In genomic region chr2:112328069-112328777, GRCm38 (mm10) we compare ENCODE assay signal across 23 mouse cellular contexts. TPM values are rescaled to one million over a fixed set of nuclear protein-coding genes. Genes with fewer than 3 reads are reported as not detected.
DNase-seq lines count a peak whose midpoint lies in the region; ATAC-seq lines count a peak whose summit lies in the region.
"Had no signal": no experiment of that assay in that cellular context is flagged by ENCODE, and none has a peak within 500 bp of the region (broad histone marks: within the 10 kb centered on the region; RNA-seq: fewer than 3 reads in every experiment).

No protein-coding gene starts in this region.

- DNase-seq in right cerebral cortex, postnatal 36 days (ENCODE audit: low spot score in 2 of 2), result no peak
- DNase-seq in frontal cortex, postnatal 25 days (ENCODE audit: low spot score in 2 of 2), result no peak
- no peak for DNase-seq in cerebellum, postnatal 14 days
- DNase-seq: adrenal gland, adult 8-10 months; cerebellum, adult 11-12 months; cerebellum, postnatal 36 days; gastrocnemius, adult 2 months; heart, postnatal 4 days; kidney, adult 18-20 months; retina, postnatal 1 day; right cerebral cortex, postnatal 4 days; thymus, postnatal 36 days had no signal

- H3K27me3 ChIP-seq in midbrain, embryonic 12.5 days, result no peaks in the 10 kb centered on the region
- H3K27me3 ChIP-seq in midbrain, embryonic 16.5 days (ENCODE audit: control insufficient read depth, insufficient read depth, low read depth, low read length), result no peaks in the 10 kb centered on the region
- no peaks in the 10 kb centered on the region for H3K27me3 ChIP-seq in liver, embryonic 12.5 days (replicated peaks)
- H3K27me3 ChIP-seq: heart, embryonic 15.5 days; hindbrain, embryonic 15.5 days; limb, embryonic 13.5 days; lung, embryonic 15.5 days had no signal

- ATAC-seq in midbrain, embryonic 12.5 days (ENCODE audit: low FRiP score, low read depth), result peak; percentile 44
- ATAC-seq in midbrain, embryonic 16.5 days, result no peak
- ATAC-seq in common myeloid progenitor, adult 5-6 weeks (replicated peaks; ENCODE audit: low read depth, poor library complexity, severe bottlenecking), result 0 out of 2 replicates have a peak, but pooled peaks have one; percentile 29
- peak; percentile 92 for ATAC-seq in liver, embryonic 12.5 days
- peak; percentile 60 for ATAC-seq in megakaryocyte progenitor cell, adult 5-6 weeks (replicated peaks; ENCODE audit: poor library complexity)

- no peaks in the 10 kb centered on the region for H3K4me1 ChIP-seq in midbrain, embryonic 12.5 days
- H3K4me1 ChIP-seq in midbrain, embryonic 16.5 days (ENCODE audit: control insufficient read depth, insufficient read depth, low read length), result no peaks in the 10 kb centered on the region
- peaks cover 46% of the 10 kb centered on the region for H3K4me1 ChIP-seq in liver, embryonic 12.5 days
- H3K4me1 ChIP-seq: hindbrain, embryonic 15.5 days; limb, embryonic 13.5 days; lung, embryonic 15.5 days had no signal

- no peak overlapping the region for H3K27ac ChIP-seq in midbrain, embryonic 12.5 days (replicated peaks)
- H3K27ac ChIP-seq in midbrain, embryonic 16.5 days (ENCODE audit: low read length), result no peak overlapping the region
- H3K27ac ChIP-seq in liver, embryonic 12.5 days, result peak overlapping the region; percentile 74
- H3K27ac ChIP-seq: gastrocnemius, adult 2 months; heart, embryonic 15.5 days; hindbrain, embryonic 15.5 days; kidney, postnatal 0 days; limb, embryonic 13.5 days; lung, embryonic 15.5 days had no signal

- H3K9me3 ChIP-seq in midbrain, embryonic 12.5 days, result no peaks in the 10 kb centered on the region
- H3K9me3 ChIP-seq in midbrain, embryonic 16.5 days (replicated peaks; ENCODE audit: control insufficient read depth, low read length, poor library complexity, severe bottlenecking), result no peaks in the 10 kb centered on the region
- H3K9me3 ChIP-seq in liver, embryonic 12.5 days (replicated peaks), result no peaks in the 10 kb centered on the region
- H3K9me3 ChIP-seq: heart, embryonic 15.5 days; hindbrain, embryonic 15.5 days; limb, embryonic 13.5 days; lung, embryonic 15.5 days had no signal

- WGBS in midbrain, embryonic 12.5 days, result 86% methylated on average over 11 of the region's 11 CpGs
- WGBS in midbrain, embryonic 16.5 days, result 91% methylated on average over 11 of the region's 11 CpGs
- whole genome bisulfite sequencing in liver, embryonic 12.5 days (ENCODE audit: insufficient replicate concordance), result 57% methylated on average over 11 of the region's 11 CpGs

- H3K4me2 ChIP-seq in midbrain, embryonic 12.5 days (replicated peaks), result no peak overlapping the region
- no peak overlapping the region for H3K4me2 ChIP-seq in midbrain, embryonic 16.5 days (ENCODE audit: low read length)
- peak overlapping the region; percentile 12 for H3K4me2 ChIP-seq in liver, embryonic 12.5 days
- H3K4me2 ChIP-seq: heart, embryonic 15.5 days; hindbrain, embryonic 15.5 days; limb, embryonic 13.5 days; lung, embryonic 15.5 days had no signal

- H3K36me3 ChIP-seq in midbrain, embryonic 12.5 days, result no peaks in the 10 kb centered on the region
- no peaks in the 10 kb centered on the region for H3K36me3 ChIP-seq in midbrain, embryonic 16.5 days (ENCODE audit: control insufficient read depth, insufficient read depth, low read length)
- H3K36me3 ChIP-seq in liver, embryonic 12.5 days, result peaks cover 6% of the 10 kb centered on the region
- H3K36me3 ChIP-seq: heart, embryonic 15.5 days; hindbrain, embryonic 15.5 days; limb, embryonic 13.5 days; lung, embryonic 15.5 days had no signal

- no peak overlapping the region for H3K4me3 ChIP-seq in midbrain, embryonic 12.5 days
- H3K4me3 ChIP-seq in midbrain, embryonic 16.5 days (ENCODE audit: low read depth, low read length), result no peak overlapping the region
- H3K4me3 ChIP-seq in liver, embryonic 12.5 days, result no peak overlapping the region
- H3K4me3 ChIP-seq: erythroblast, embryonic 14.5 days; gastrocnemius, adult 2 months; heart, embryonic 15.5 days; hindbrain, embryonic 15.5 days; limb, embryonic 13.5 days; lung, embryonic 15.5 days had no signal

- H3K9ac ChIP-seq in midbrain, embryonic 12.5 days (replicated peaks), result no peak overlapping the region
- H3K9ac ChIP-seq in midbrain, embryonic 16.5 days (ENCODE audit: low read depth, low read length), result no peak overlapping the region
- no peak overlapping the region for H3K9ac ChIP-seq in liver, embryonic 12.5 days
- H3K9ac ChIP-seq: heart, embryonic 15.5 days; hindbrain, embryonic 15.5 days; limb, embryonic 13.5 days; lung, embryonic 15.5 days had no signal

RNA-seq across cellular contexts. Expression of gene Emc4, which starts 39.6 kb away (rescaled TPM):
- 112 and 114 TPM in 2 replicates for polyA plus RNA-seq in midbrain, embryonic 12.5 days (2016; fragmentation: Nextera tagmentation; extraction: Ambion mirVana)
- 179 and 195 TPM in 2 replicates for polyA plus RNA-seq in midbrain, embryonic 16.5 days (2015; fragmentation: Nextera tagmentation; extraction: Ambion mirVana)
- total RNA-seq in common myeloid progenitor, adult 5-6 weeks (2017), result 67.7 and 81.2 TPM in 2 replicates
- polyA plus RNA-seq in liver, embryonic 12.5 days (2016; fragmentation: Nextera tagmentation; extraction: Ambion mirVana), result 50.6 and 53.4 TPM in 2 replicates
- 97.1 and 106 TPM in 2 replicates for total RNA-seq in megakaryocyte progenitor cell, adult 5-6 weeks (2015)
- total RNA-seq in megakaryocyte progenitor cell, adult 5-6 weeks (2017), result 73.0 and 77.6 TPM in 2 replicates

RNA-seq across cellular contexts. Expression of gene Katnbl1, which starts 50.8 kb away (rescaled TPM):
- polyA plus RNA-seq in midbrain, embryonic 12.5 days (2016; fragmentation: Nextera tagmentation; extraction: Ambion mirVana), result 43.5 and 44.2 TPM in 2 replicates
- 30.7 and 32.0 TPM in 2 replicates for polyA plus RNA-seq in midbrain, embryonic 16.5 days (2015; fragmentation: Nextera tagmentation; extraction: Ambion mirVana)
- total RNA-seq in common myeloid progenitor, adult 5-6 weeks (2017), result 22.4 and 22.9 TPM in 2 replicates
- 25.9 and 29.1 TPM in 2 replicates for polyA plus RNA-seq in liver, embryonic 12.5 days (2016; fragmentation: Nextera tagmentation; extraction: Ambion mirVana)
- total RNA-seq in megakaryocyte progenitor cell, adult 5-6 weeks (2015), result 20.3 and 24.7 TPM in 2 replicates
- total RNA-seq in megakaryocyte progenitor cell, adult 5-6 weeks (2017), result 15.7 and 20.2 TPM in 2 replicates
